Mouse (Mus musculus) lung, adult 2 months (tissue): ENCODE measurements around the gene Larp4b. TPM values are rescaled to one million over a fixed set of nuclear protein-coding genes. Genes with fewer than 3 reads are reported as not detected.

Source experiments
- DNase-seq: peaks from one replicate; pipeline ENCODE4 v3.0.0; 2022
- H3K4me1 ChIP-seq: fragments of 200-500 bp; 2 replicates; pipeline ENCODE4 v1.6.1; 2011; ENCODE audit warnings: low read length; ENCODE audit not compliant: control insufficient read depth, insufficient read depth
- H3K4me3 ChIP-seq: fragments of 200-500 bp; replicated peaks from 2 replicates; pipeline ENCODE3; 2011; ENCODE audit warnings: low read depth, mild to moderate bottlenecking, control low read depth, low read length; ENCODE audit errors: extremely low read depth
- CTCF ChIP-seq: fragments of 200-500 bp; IDR thresholded peaks from 2 replicates; pipeline ENCODE4 v1.5.1; 2011; ENCODE audit warnings: mild to moderate bottlenecking, low read length, control low read depth; ENCODE audit not compliant: insufficient read depth
- POLR2A ChIP-seq: fragments of 200-500 bp; IDR thresholded peaks from 2 replicates; pipeline ENCODE4 v1.6.1; 2011; ENCODE audit warnings: low read depth, mild to moderate bottlenecking, control low read depth, low read length, borderline replicate concordance; ENCODE audit errors: extremely low read depth
- WGBS: fragments of 180-500 bp; shearing (Covaris S2); methylation state at CpG from one replicate; pipeline ENCODE4 v1.1.7; 2018; 5-methylcytosine and 5-hydroxymethylcytosine counted together
- polyA plus RNA-seq: library from polyadenylated mRNA; depleted of rRNA; stranded (reverse); fragments of >200 nt; gene quantifications from 2 replicates; pipeline ENCODE4 v1.2.3, GENCODE M21; 2012

The Larp4b gene
- polyA plus RNA-seq, 1 experiment, result 23.9 TPM

GRCm38 (mm10) chr13:9187566-9188530 is 94.2 kb downstream of the Larp4b start:
- DNase-seq, result no peak
- 69% methylated on average over 22 of the region's 22 CpGs for WGBS
- Histone ChIP-seq H3K4me3 (no peak overlapping the region), H3K4me1 (no peaks in the 10 kb centered on the region)
- TF ChIP-seq POLR2A, result no peak
- no peak for TF ChIP-seq CTCF

DNA sequence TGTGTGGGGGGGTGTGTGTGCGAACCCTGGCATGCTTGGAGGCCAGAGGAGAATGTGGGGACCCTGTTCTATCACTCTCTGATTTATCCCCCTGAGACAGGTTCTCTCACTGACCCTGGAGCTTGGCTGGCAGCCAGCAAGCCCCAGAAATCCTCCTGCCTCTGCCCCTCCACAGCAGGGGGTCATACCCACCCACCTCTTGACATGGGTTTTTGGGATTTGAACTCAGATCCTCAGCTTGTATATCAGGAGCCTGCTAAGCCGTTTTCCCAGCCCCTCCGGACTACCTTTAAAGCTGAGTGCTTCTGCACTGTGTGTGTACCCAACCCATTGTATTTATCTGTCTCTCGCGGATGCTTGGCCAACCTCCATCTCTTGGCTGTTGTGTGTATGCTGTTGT is 95.8 kb downstream of the Larp4b start:
- H3K4me3 ChIP-seq, result no peak overlapping the region
- TF ChIP-seq POLR2A (no peak), CTCF (no peak)
- no peaks in the 10 kb centered on the region for H3K4me1 ChIP-seq
- no peak for DNase-seq
- 79% methylated on average over 5 of the region's 5 CpGs for WGBS

DNA sequence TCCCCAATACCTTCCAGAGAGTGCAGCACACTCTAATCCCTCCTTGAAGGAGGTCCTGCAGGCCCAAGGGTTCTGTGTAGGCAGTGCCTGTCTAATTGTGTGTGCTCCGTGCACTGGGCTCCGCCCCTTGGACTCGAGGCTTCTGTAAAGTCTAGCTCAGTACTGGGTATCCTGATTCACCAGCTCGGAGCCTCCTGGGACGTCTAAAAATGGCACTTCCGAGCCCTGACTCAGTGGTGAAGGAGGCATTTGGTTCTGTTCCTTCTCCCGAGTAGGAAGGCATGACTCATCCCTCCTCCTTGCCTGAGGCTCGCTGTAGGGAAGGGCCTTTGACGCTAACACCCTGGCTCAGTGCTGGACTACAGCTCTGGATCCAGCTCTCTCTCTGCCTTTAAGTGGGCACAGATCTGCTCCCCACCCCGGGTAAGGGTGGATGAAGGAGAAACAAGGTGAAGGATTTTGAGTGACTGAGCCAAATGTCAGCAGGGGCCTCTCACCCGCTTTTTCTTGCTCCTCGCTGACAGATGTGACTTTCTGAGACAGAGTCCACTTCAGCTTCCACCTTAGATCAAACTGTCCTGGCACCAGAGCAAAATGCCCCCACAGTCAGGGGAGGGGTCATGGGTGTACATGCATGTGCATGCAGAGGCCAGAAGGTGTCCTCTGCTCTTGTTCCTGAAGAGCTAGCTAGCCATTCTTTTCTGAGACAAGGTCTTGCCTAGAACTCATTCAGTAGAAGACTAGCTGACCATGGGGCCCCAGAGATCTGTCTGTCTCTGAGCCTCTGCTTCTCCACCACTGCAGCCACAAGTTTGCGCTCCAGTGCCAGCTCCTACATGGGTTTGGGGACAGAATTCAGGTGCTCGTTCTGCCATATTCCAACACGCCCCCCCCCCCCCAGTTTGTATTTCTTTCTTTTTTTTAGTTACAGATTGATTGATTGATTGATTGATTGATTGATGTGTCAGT is 97.8 kb downstream of the Larp4b start:
- DNase-seq, result no peak
- Histone ChIP-seq H3K4me3 (no peak overlapping the region), H3K4me1 (no peaks in the 10 kb centered on the region)
- no peak for TF ChIP-seq POLR2A
- TF ChIP-seq CTCF, result no peak
- 41% methylated on average over 15 of the region's 15 CpGs for WGBS

DNA sequence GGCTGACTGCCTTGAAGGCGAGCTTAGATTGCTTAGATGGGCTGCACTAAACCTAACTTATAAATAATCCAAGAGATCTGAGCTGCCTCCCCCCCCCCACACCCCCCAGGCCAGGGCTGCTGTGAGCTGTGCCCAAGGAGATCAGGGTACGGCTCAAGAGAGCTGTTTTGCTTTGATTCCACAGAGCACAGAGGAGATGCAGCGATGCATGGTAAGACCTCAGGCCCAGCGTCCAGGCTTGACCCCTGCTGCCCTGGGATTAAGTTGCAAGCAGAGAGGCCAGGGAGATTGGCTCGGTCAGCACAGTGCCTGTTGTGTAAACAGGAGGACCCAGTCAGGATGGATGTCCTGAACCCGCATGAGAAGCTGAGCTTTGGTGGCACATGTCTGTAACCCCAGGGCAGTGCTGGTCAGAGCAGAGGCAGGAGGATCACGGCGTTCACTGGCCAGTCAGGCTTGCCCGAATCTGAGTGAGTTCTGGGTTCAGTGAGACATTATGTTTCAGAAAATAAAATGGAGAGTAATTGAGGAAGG is 99.2 kb downstream of the Larp4b start:
- no peak for TF ChIP-seq CTCF
- TF ChIP-seq POLR2A, result no peak
- no peaks in the 10 kb centered on the region for H3K4me1 ChIP-seq
- 74% methylated on average over 9 of the region's 9 CpGs for WGBS
- no peak overlapping the region for H3K4me3 ChIP-seq
- DNase-seq, result no peak

- 76% methylated on average over 4 of the region's 4 CpGs for WGBS
- Histone ChIP-seq H3K4me1 (peaks cover 6% of the 10 kb centered on the region), H3K4me3 (no peak overlapping the region)
- no peak for TF ChIP-seq POLR2A
- peak; percentile 24; the same call in 1 of the 2 replicates for TF ChIP-seq CTCF
- no peak for DNase-seq
Observed at GRCm38 (mm10) chr13:9194656-9195055, 101.0 kb downstream of the Larp4b start.

- TF ChIP-seq POLR2A, result no peak
- TF ChIP-seq CTCF, result no peak
- peaks cover 6% of the 10 kb centered on the region for H3K4me1 ChIP-seq
- no peak for DNase-seq
- WGBS, result 62% methylated on average over 4 of the region's 4 CpGs
- H3K4me3 ChIP-seq, result no peak overlapping the region
Observed at GRCm38 (mm10) chr13:9195565-9195964, 101.9 kb downstream of the Larp4b start.

DNA sequence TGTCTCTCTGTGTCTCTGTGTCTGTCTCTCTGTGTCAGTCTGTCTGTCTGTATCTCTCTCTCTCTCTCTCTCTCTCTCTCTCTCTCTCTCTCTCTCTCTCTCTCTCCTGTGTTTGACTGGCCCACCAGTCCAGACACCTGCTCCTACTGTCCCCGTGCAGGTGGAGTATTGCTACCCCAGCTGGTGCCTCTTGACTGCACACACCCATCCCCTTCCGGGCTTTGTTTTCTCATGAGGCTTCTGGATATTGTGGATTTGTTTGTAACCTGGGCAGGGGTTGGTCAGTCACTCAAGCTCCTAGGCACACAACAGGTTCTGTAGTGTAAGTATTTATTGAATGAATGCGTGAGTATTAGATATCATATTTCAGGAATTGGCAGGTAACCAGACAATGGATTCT is 104.4 kb downstream of the Larp4b start:
- no peak for DNase-seq
- TF ChIP-seq CTCF, result no peak
- TF ChIP-seq POLR2A, result no peak
- 52% methylated on average over 3 of the region's 3 CpGs for WGBS

DNA sequence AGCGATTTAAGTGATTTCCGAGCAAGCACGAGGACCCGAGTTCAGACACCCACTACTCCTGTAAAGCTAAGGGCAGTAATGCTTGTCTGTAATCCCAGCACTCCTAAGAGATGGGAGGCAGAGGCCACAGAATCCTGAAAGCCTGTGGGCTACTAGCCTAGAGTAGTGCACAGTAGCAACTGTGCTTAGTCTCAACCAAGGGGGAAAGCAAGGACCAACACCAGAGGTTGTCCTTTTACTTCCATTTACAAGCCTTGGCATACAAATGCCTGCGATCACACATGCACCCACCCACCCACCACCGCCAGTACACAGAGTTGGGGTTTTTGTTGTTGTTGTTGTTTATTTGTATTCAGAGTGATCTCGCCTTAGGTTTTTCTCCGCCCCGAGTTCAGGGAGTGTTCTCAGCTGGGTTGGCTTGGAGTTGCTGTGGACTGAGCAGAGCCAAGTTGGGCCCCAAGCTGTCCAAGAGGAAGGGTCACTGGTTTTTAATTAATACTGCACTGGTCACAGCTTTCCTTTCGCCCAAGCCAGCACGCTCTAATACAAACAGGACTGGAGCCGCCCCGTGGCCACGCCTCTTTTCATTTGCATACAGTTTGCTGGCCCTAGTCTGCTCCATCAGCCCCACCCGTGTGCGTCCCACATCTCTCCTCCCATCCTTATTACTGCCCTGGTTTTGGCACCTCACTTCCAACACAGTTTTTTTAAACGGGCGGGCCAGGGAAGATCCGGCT is 105.2 kb downstream of the Larp4b start:
- H3K4me3 ChIP-seq, result no peak overlapping the region
- 30% methylated on average over 19 of the region's 19 CpGs for WGBS
- DNase-seq, result no peak
- peaks cover 6% of the 10 kb centered on the region for H3K4me1 ChIP-seq
- no peak for TF ChIP-seq POLR2A
- TF ChIP-seq CTCF, result no peak

More for the DNA sequence above, 104.4 kb downstream of the Larp4b start:
- Histone ChIP-seq H3K4me1 (peaks cover 6% of the 10 kb centered on the region), H3K4me3 (no peak overlapping the region)
